Mouse (Mus musculus): ENCODE data around the gene Rffl. TPM values are rescaled to one million over a fixed set of nuclear protein-coding genes. Genes with fewer than 3 reads are reported as not detected.

The Rffl gene
- polyA plus RNA-seq, 1 experiment from 2014 or later: 3.8 TPM

GRCm38 (mm10) chr11:82889524-82890341 lies 18.7 kb upstream of the Rffl start:
- 0 out of 2 replicates have a peak, but pooled peaks cover 16% of the 10 kb centered on the region for H3K27me3 ChIP-seq (ENCODE audit: control insufficient read depth, insufficient read depth, low read length)
- H3K4me1 ChIP-seq (ENCODE audit: control insufficient read depth in 2 of 2, insufficient read depth in 2 of 2, low read length in 2 of 2): peaks cover 5 to 6% of the 10 kb centered on the region in 2 experiments; a peak in 3 of 4 replicates
- H3K9me3 ChIP-seq (ENCODE audit: control insufficient read depth, low read length): no peaks in the 10 kb centered on the region
- peak overlapping the region; percentile 95 for H3K4me2 ChIP-seq (ENCODE audit: low read length)
- ATAC-seq (ENCODE audit: insufficient number of reproducible peaks, insufficient read depth, low FRiP score, low read depth): peak; percentile 29; the same call in 1 of the 2 replicates
- peak overlapping the region; percentile 59 to 81 for H3K4me3 ChIP-seq (ENCODE audit: control insufficient read depth in 1 of 2, insufficient read depth in 1 of 2, low read depth in 1 of 2, low read length in 2 of 2)
- no peaks in the 10 kb centered on the region for H3K36me3 ChIP-seq (ENCODE audit: control insufficient read depth, insufficient read depth, low read length)
- H3K9ac ChIP-seq (ENCODE audit: low read length): peak overlapping the region; percentile 85
- 5% methylated on average over 30 of the region's 31 CpGs for WGBS
- peak overlapping the region; percentile 54 to 67 for H3K27ac ChIP-seq (replicated peaks in 1 of 2; ENCODE audit: control insufficient read depth in 1 of 2, insufficient read depth in 1 of 2, low read depth in 2 of 2, low read length in 2 of 2)

GRCm38 (mm10) chr11:82888491-82888946 lies 17.5 kb upstream of the Rffl start:
- no peak overlapping the region for H3K4me3 ChIP-seq (ENCODE audit: control insufficient read depth in 1 of 2, insufficient read depth in 1 of 2, low read depth in 1 of 2, low read length in 2 of 2)
- no peaks in the 10 kb centered on the region for H3K36me3 ChIP-seq (ENCODE audit: control insufficient read depth, insufficient read depth, low read length)
- H3K4me2 ChIP-seq (ENCODE audit: low read length): peak overlapping the region; percentile 95; the same call in 1 of the 2 replicates
- WGBS: 59% methylated on average over 10 of the region's 10 CpGs
- peaks cover 5 to 6% of the 10 kb centered on the region in 2 experiments; a peak in 3 of 4 replicates for H3K4me1 ChIP-seq (ENCODE audit: control insufficient read depth in 2 of 2, insufficient read depth in 2 of 2, low read length in 2 of 2)
- H3K27ac ChIP-seq (replicated peaks in 1 of 2; ENCODE audit: control insufficient read depth in 1 of 2, insufficient read depth in 1 of 2, low read depth in 2 of 2, low read length in 2 of 2): no peak overlapping the region
- H3K9ac ChIP-seq (ENCODE audit: low read length): peak overlapping the region; percentile 41; the same call in 1 of the 2 replicates
- H3K9me3 ChIP-seq (ENCODE audit: control insufficient read depth, low read length): no peaks in the 10 kb centered on the region
- 0 out of 2 replicates have a peak, but pooled peaks cover 16% of the 10 kb centered on the region for H3K27me3 ChIP-seq (ENCODE audit: control insufficient read depth, insufficient read depth, low read length)
- no peak for ATAC-seq (ENCODE audit: insufficient number of reproducible peaks, insufficient read depth, low FRiP score, low read depth)

DNA sequence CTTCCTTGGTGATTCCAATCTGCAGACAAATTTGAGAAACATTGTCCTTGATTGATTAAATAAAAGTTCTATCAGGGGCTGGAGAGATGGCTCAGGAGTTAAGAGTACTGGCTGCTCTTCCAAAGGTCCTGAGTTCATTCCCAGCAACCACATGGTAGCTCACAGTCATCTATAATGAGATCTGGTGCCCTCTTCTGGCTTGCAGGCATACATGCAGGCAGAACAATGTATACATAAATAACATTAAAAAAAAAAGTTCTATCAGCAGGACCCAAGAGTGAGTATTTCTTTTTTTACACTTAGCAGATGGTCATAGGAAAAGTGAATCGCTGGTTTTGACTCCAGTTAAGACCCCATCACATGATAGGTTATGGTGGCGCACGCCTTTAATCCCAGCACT lies 15.5 kb upstream of the Rffl start:
- H3K9ac ChIP-seq (ENCODE audit: low read length): no peak overlapping the region
- WGBS: 86% methylated on average over 3 of the region's 3 CpGs
- H3K27ac ChIP-seq (replicated peaks in 1 of 2; ENCODE audit: control insufficient read depth in 1 of 2, insufficient read depth in 1 of 2, low read depth in 2 of 2, low read length in 2 of 2): no peak overlapping the region
- H3K4me3 ChIP-seq (ENCODE audit: control insufficient read depth in 1 of 2, insufficient read depth in 1 of 2, low read depth in 1 of 2, low read length in 2 of 2): no peak overlapping the region
- H3K4me1 ChIP-seq (ENCODE audit: control insufficient read depth in 2 of 2, insufficient read depth in 2 of 2, low read length in 2 of 2): peaks cover 5 to 6% of the 10 kb centered on the region in 2 experiments; a peak in 3 of 4 replicates
- peaks cover 17% of the 10 kb centered on the region for H3K36me3 ChIP-seq (ENCODE audit: control insufficient read depth, insufficient read depth, low read length)
- H3K27me3 ChIP-seq (ENCODE audit: control insufficient read depth, insufficient read depth, low read length): 0 out of 2 replicates have a peak, but pooled peaks cover 8% of the 10 kb centered on the region
- no peaks in the 10 kb centered on the region for H3K9me3 ChIP-seq (ENCODE audit: control insufficient read depth, low read length)
- H3K4me2 ChIP-seq (ENCODE audit: low read length): no peak overlapping the region
- ATAC-seq (ENCODE audit: insufficient number of reproducible peaks, insufficient read depth, low FRiP score, low read depth): no peak

DNA sequence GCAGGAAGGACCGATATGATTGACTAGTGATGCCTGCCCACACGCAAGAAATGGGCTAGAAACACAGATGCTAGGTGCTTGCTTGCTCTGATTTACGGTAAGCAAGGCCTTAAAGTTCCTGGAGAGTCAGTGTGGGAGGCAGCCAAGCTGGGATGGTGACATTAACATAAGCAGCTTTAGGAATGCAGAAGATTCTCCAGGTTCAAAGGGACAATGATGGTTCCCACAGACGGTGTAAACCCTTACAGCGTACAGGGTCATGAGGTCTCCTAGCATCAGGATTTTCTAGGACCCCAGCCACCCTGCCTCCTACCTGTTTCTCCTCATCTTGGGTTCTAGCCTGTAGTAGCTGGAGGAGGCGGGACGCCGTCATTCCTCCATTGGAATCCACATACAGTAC lies 12.2 kb upstream of the Rffl start:
- no peak for ATAC-seq (ENCODE audit: insufficient number of reproducible peaks, insufficient read depth, low FRiP score, low read depth)
- Histone ChIP-seq H3K4me1 (ENCODE audit: control insufficient read depth in 2 of 2, insufficient read depth in 2 of 2, low read length in 2 of 2) (no peaks in the 10 kb centered on the region), H3K36me3 (ENCODE audit: control insufficient read depth, insufficient read depth, low read length) (peaks cover 34% of the 10 kb centered on the region), H3K27me3 (ENCODE audit: control insufficient read depth, insufficient read depth, low read length) (no peaks in the 10 kb centered on the region), H3K9me3 (ENCODE audit: control insufficient read depth, low read length) (no peaks in the 10 kb centered on the region), H3K4me2 (ENCODE audit: low read length) (no peak overlapping the region), H3K9ac (ENCODE audit: low read length) (no peak overlapping the region), H3K27ac (replicated peaks in 1 of 2; ENCODE audit: control insufficient read depth in 1 of 2, insufficient read depth in 1 of 2, low read depth in 2 of 2, low read length in 2 of 2) (no peak overlapping the region), H3K4me3 (ENCODE audit: control insufficient read depth in 1 of 2, insufficient read depth in 1 of 2, low read depth in 1 of 2, low read length in 2 of 2) (no peak overlapping the region)
- 75% methylated on average over 8 of the region's 8 CpGs for WGBS

GRCm38 (mm10) chr11:82877726-82878344 lies 6.8 kb upstream of the Rffl start:
- Histone ChIP-seq H3K9ac (ENCODE audit: low read length) (no peak overlapping the region), H3K4me1 (ENCODE audit: control insufficient read depth in 2 of 2, insufficient read depth in 2 of 2, low read length in 2 of 2) (peaks cover 0 to 4% of the 10 kb centered on the region in 2 experiments; a peak in 1 of 4 replicates), H3K27me3 (ENCODE audit: control insufficient read depth, insufficient read depth, low read length) (no peaks in the 10 kb centered on the region), H3K4me3 (ENCODE audit: control insufficient read depth in 1 of 2, insufficient read depth in 1 of 2, low read depth in 1 of 2, low read length in 2 of 2) (no peak overlapping the region), H3K9me3 (ENCODE audit: control insufficient read depth, low read length) (no peaks in the 10 kb centered on the region), H3K4me2 (ENCODE audit: low read length) (no peak overlapping the region), H3K36me3 (ENCODE audit: control insufficient read depth, insufficient read depth, low read length) (peaks cover 35% of the 10 kb centered on the region), H3K27ac (replicated peaks in 1 of 2; ENCODE audit: control insufficient read depth in 1 of 2, insufficient read depth in 1 of 2, low read depth in 2 of 2, low read length in 2 of 2) (no peak overlapping the region)
- ATAC-seq (ENCODE audit: insufficient number of reproducible peaks, insufficient read depth, low FRiP score, low read depth): no peak
- 84% methylated on average over 7 of the region's 7 CpGs for WGBS

- Histone ChIP-seq H3K27ac (replicated peaks in 1 of 2; ENCODE audit: control insufficient read depth in 1 of 2, insufficient read depth in 1 of 2, low read depth in 2 of 2, low read length in 2 of 2) (no peak overlapping the region), H3K36me3 (ENCODE audit: control insufficient read depth, insufficient read depth, low read length) (peaks cover 18% of the 10 kb centered on the region), H3K4me1 (ENCODE audit: control insufficient read depth in 2 of 2, insufficient read depth in 2 of 2, low read length in 2 of 2) (peaks cover 0 to 7% of the 10 kb centered on the region in 2 experiments; a peak in 2 of 4 replicates), H3K4me3 (ENCODE audit: control insufficient read depth in 1 of 2, insufficient read depth in 1 of 2, low read depth in 1 of 2, low read length in 2 of 2) (no peak overlapping the region), H3K27me3 (ENCODE audit: control insufficient read depth, insufficient read depth, low read length) (no peaks in the 10 kb centered on the region), H3K9ac (ENCODE audit: low read length) (no peak overlapping the region), H3K4me2 (ENCODE audit: low read length) (no peak overlapping the region), H3K9me3 (ENCODE audit: control insufficient read depth, low read length) (no peaks in the 10 kb centered on the region)
- 95% methylated on average over 5 of the region's 5 CpGs for WGBS
- no peak for ATAC-seq (ENCODE audit: insufficient number of reproducible peaks, insufficient read depth, low FRiP score, low read depth)
Measured at GRCm38 (mm10) chr11:82875631-82876030, 4.6 kb upstream of the Rffl start.

GRCm38 (mm10) chr11:82874924-82875323 lies 3.9 kb upstream of the Rffl start:
- Histone ChIP-seq H3K9me3 (ENCODE audit: control insufficient read depth, low read length) (no peaks in the 10 kb centered on the region), H3K36me3 (ENCODE audit: control insufficient read depth, insufficient read depth, low read length) (peaks cover 17% of the 10 kb centered on the region), H3K27ac (replicated peaks in 1 of 2; ENCODE audit: control insufficient read depth in 1 of 2, insufficient read depth in 1 of 2, low read depth in 2 of 2, low read length in 2 of 2) (no peak overlapping the region), H3K4me2 (ENCODE audit: low read length) (0 out of 2 replicates have a peak overlapping the region, but pooled peaks have one; percentile 18), H3K9ac (ENCODE audit: low read length) (peak overlapping the region; percentile 30; the same call in 1 of the 2 replicates), H3K27me3 (ENCODE audit: control insufficient read depth, insufficient read depth, low read length) (no peaks in the 10 kb centered on the region), H3K4me1 (ENCODE audit: control insufficient read depth in 2 of 2, insufficient read depth in 2 of 2, low read length in 2 of 2) (peaks cover 0 to 10% of the 10 kb centered on the region in 2 experiments; a peak in 2 of 4 replicates), H3K4me3 (ENCODE audit: control insufficient read depth in 1 of 2, insufficient read depth in 1 of 2, low read depth in 1 of 2, low read length in 2 of 2) (no peak overlapping the region)
- 11% methylated on average over 5 of the region's 5 CpGs for WGBS
- ATAC-seq (ENCODE audit: insufficient number of reproducible peaks, insufficient read depth, low FRiP score, low read depth): no peak
